9 mouse cellular contexts compared by ENCODE assay signal in genomic region chr1:153550814-153551213, GRCm38 (mm10). TPM values are rescaled to one million over a fixed set of nuclear protein-coding genes. Genes with fewer than 3 reads are reported as not detected.
DNase-seq lines count a peak whose midpoint lies in the region; ATAC-seq and TF ChIP-seq lines count a peak whose summit lies in the region.
"Had no signal": no experiment of that assay in that cellular context is flagged by ENCODE, and none has a peak within 500 bp of the region (broad histone marks: within the 10 kb centered on the region; RNA-seq: fewer than 3 reads in every experiment).

No protein-coding gene starts in this region.

- H3K27me3 ChIP-seq in heart, embryonic 10.5 days (ENCODE audit: insufficient read depth, poor library complexity, severe bottlenecking), result no peaks in the 10 kb centered on the region
- peaks cover 5% of the 10 kb centered on the region for H3K27me3 ChIP-seq in G1E (ENCODE audit: insufficient read depth, low read length)

- no peaks in the 10 kb centered on the region for H3K36me3 ChIP-seq in heart, embryonic 10.5 days
- no peaks in the 10 kb centered on the region for H3K36me3 ChIP-seq in G1E (replicated peaks)

- no peak for ATAC-seq in G1E (ENCODE audit: extremely low read depth, insufficient number of reproducible peaks, low FRiP score, poor library complexity, severe bottlenecking)
- ATAC-seq in megakaryocyte, adult 5-6 weeks (ENCODE audit: poor library complexity, severe bottlenecking), result peak; percentile 39; the same call in 1 of the 2 replicates

- H3K4me3 ChIP-seq in heart, embryonic 10.5 days, result no peak overlapping the region
- no peak overlapping the region for H3K4me3 ChIP-seq in G1E (ENCODE audit: low read depth, low read length)

- DNase-seq in heart, postnatal 14 days, result peak; percentile 44 to 75
- DNase-seq in heart, embryonic 10.5 days (ENCODE audit: low spot score), result no peak
- DNase-seq in G1E (ENCODE audit: low spot score), result no peak
- peak; percentile 35 for DNase-seq in cerebellum, adult 9-10 months
- peak; percentile 57 for DNase-seq in gastrocnemius, postnatal 14 days
- DNase-seq in layer of hippocampus, adult 9-11 months, result peak; percentile 38
- DNase-seq in testis, postnatal 14 days (ENCODE audit: low spot score), result peak; percentile 27

- no peak overlapping the region for H3K27ac ChIP-seq in heart, embryonic 10.5 days

- 26% methylated on average over 3 of the region's 3 CpGs for WGBS in heart, embryonic 10.5 days

- H3K4me1 ChIP-seq in heart, embryonic 10.5 days, result 0 out of 2 replicates have a peak, but pooled peaks cover 3% of the 10 kb centered on the region
- peaks cover 27% of the 10 kb centered on the region for H3K4me1 ChIP-seq in G1E (ENCODE audit: insufficient read depth, low read depth, low read length)

- H3K9me3 ChIP-seq in heart, embryonic 10.5 days, result no peaks in the 10 kb centered on the region
- H3K9me3 ChIP-seq in G1E (replicated peaks), result no peaks in the 10 kb centered on the region

- peak; percentile 35 for TF ChIP-seq CTCF in G1E (IDR thresholded peaks at IDR 0.05; ENCODE audit: low read depth, low read length)

- intact Hi-C loops in heart, postnatal 14 days (cut with DNase I), result loop anchor here (10.0 kb wide), 1 partner anchor 634 kb away; no protein-coding TSS in a partner anchor
- intact Hi-C loops in gastrocnemius, postnatal 14 days (cut with DNase I; ENCODE audit: low total_unique reads), result no loop called here

RNA-seq across cellular contexts. Expression of gene Npl, which starts 1.0 kb away (rescaled TPM):
- 1 to 10 TPM; 1.7 to 1.8 TPM for total RNA-seq in heart, postnatal 14 days (2021)
- 8.0 and 8.4 TPM in 2 replicates for polyA plus RNA-seq in heart, embryonic 10.5 days (2016; fragmentation: Nextera tagmentation; extraction: Ambion mirVana)
- total RNA-seq in G1E (2014; fragmentation: Nextera tagmentation) (110 and 111 TPM in 2 replicates), G1E (2017) (376 and 391 TPM in 2 replicates)
- polyA plus RNA-seq in G1E (2012), result 7.2 TPM in 2 replicates
- total RNA-seq in gastrocnemius, postnatal 14 days (2021), result 1 to 10 TPM; 1.6 to 2.2 TPM
- 8.5 and 9.4 TPM in 2 replicates for total RNA-seq in megakaryocyte, adult 5-6 weeks (2015)
- 2.2 and 3.4 TPM in 2 replicates for total RNA-seq in megakaryocyte, adult 5-6 weeks (2017)
- total RNA-seq: neutrophil, adult 5-6 weeks had no signal

Comparison
In these comparisons a context has a peak if more than half of its experiments do, and no peak if none do; other contexts are left out.
1. DNase-seq: peak in heart, postnatal 14 days (2 of 2), cerebellum, adult 9-10 months (single experiment), gastrocnemius, postnatal 14 days (single experiment), layer of hippocampus, adult 9-11 months (single experiment) and testis, postnatal 14 days (single experiment); none in heart, embryonic 10.5 days (single experiment) and G1E (single experiment).
2. RNA of gene Npl, which starts 1.0 kb away (total RNA-seq): 110 to 391 TPM in G1E; 2.2 to 9.4 TPM in megakaryocyte, adult 5-6 weeks, 1.6 to 2.2 TPM in gastrocnemius, postnatal 14 days and 1.7 to 1.8 TPM in heart, postnatal 14 days; every median in the first group is over 10 times any median in the second.